Mouse (Mus musculus) MEL (cell line): ENCODE measurements around the gene Sf3b5.

ENCODE experiments used
- CHD1 ChIP-seq: IDR thresholded peaks from 2 replicates; pipeline ENCODE4 v1.6.1; 2012; ENCODE audit warnings: low read depth, mild to moderate bottlenecking, inconsistent platforms, low read length, improper control_type of control experiment
- CTCF ChIP-seq, 3 experiments: IDR thresholded peaks in 2 of 3; conservative IDR thresholded peaks in 1 of 3; 2 replicates each; pipeline ENCODE4 v1.5.1; 2011 to 2012; ENCODE audit warnings: low read length in 3 of 3, low read depth in 2 of 3, mild to moderate bottlenecking in 2 of 3, improper control_type of control experiment in 1 of 3, inconsistent platforms in 1 of 3, mixed read lengths in 1 of 3, moderate library complexity in 1 of 3; ENCODE audit not compliant: control insufficient read depth in 1 of 3, insufficient read depth in 1 of 3, poor library complexity in 1 of 3, severe bottlenecking in 1 of 3
- E2F4 ChIP-seq: IDR thresholded peaks from 2 replicates; pipeline ENCODE4 v1.6.1; 2011; ENCODE audit warnings: low read depth, low read length, improper control_type of control experiment, borderline replicate concordance
- EP300 ChIP-seq, 2 experiments: IDR thresholded peaks; 2 replicates each; pipeline ENCODE4 v1.6.1; 2011; ENCODE audit warnings: improper control_type of control experiment in 2 of 2, low read length in 2 of 2, low read depth in 1 of 2, mild to moderate bottlenecking in 1 of 2
- ETS1 ChIP-seq: IDR thresholded peaks from 2 replicates; pipeline ENCODE4 v1.6.1; 2012; ENCODE audit warnings: low read depth, mild to moderate bottlenecking, inconsistent platforms, low read length, improper control_type of control experiment, moderate library complexity
- MAX ChIP-seq: IDR thresholded peaks from 2 replicates; pipeline ENCODE4 v1.6.1; 2011; ENCODE audit warnings: low read length, improper control_type of control experiment
- MYC ChIP-seq: IDR thresholded peaks from 2 replicates; pipeline ENCODE4 v1.6.1; 2011; ENCODE audit warnings: low read depth, mild to moderate bottlenecking, low read length, improper control_type of control experiment, moderate library complexity
- POLR2A ChIP-seq, 2 experiments: IDR thresholded peaks; 2 replicates each; pipeline ENCODE4 v1.6.1; 2011 to 2012; ENCODE audit warnings: low read length in 2 of 2, mild to moderate bottlenecking in 2 of 2, control low read depth in 1 of 2, improper control_type of control experiment in 1 of 2, low read depth in 1 of 2, moderate library complexity in 1 of 2; ENCODE audit not compliant: control insufficient read depth in 1 of 2, insufficient read depth in 1 of 2, poor library complexity in 1 of 2
- UBTF ChIP-seq: IDR thresholded peaks from 2 replicates; pipeline ENCODE4 v1.6.1; 2012; ENCODE audit warnings: low read depth, mild to moderate bottlenecking, inconsistent platforms, low read length, improper control_type of control experiment, moderate library complexity, borderline replicate concordance; ENCODE audit not compliant: insufficient read depth
- USF1 ChIP-seq: IDR thresholded peaks from 2 replicates; pipeline ENCODE4 v1.6.1; 2014; ENCODE audit warnings: low read depth, mild to moderate bottlenecking, inconsistent platforms, low read length, improper control_type of control experiment, moderate library complexity
- ZNF384 ChIP-seq: IDR thresholded peaks from 2 replicates; pipeline ENCODE4 v1.6.1; 2012; ENCODE audit warnings: low read depth, mild to moderate bottlenecking, inconsistent platforms, low read length, improper control_type of control experiment

GRCm38 (mm10) chr10:12961546-12961945 is 43.6 kb upstream of the Sf3b5 start:
- TF ChIP-seq POLR2A (IDR thresholded peaks at IDR 0.05; ENCODE audit: control insufficient read depth in 1 of 2, insufficient read depth in 1 of 2, low read depth in 1 of 2, low read length in 2 of 2, poor library complexity in 1 of 2) (no peak), EP300 (IDR thresholded peaks at IDR 0.05; ENCODE audit: low read depth in 1 of 2, low read length in 2 of 2) (0 out of 4 replicates have a peak, but pooled peaks of 1 of the 2 experiments have one; percentile 11), CTCF (IDR thresholded peaks at IDR 0.05 in 2 of 3, conservative IDR thresholded peaks at IDR 0.05 in 1 of 3; ENCODE audit: control insufficient read depth in 1 of 3, insufficient read depth in 1 of 3, low read depth in 2 of 3, low read length in 3 of 3, poor library complexity in 1 of 3, severe bottlenecking in 1 of 3) (no peak), ETS1 (peak; percentile 30; the same call in 1 of the 2 replicates), USF1 (no peak), MAX (no peak), ZNF384 (no peak), UBTF (no peak), E2F4 (no peak), MYC (no peak), CHD1 (no peak)
